Mouse (Mus musculus): ENCODE results near the gene Acad10. TPM values are rescaled to one million over a fixed set of nuclear protein-coding genes. Genes with fewer than 3 reads are reported as not detected.

The Acad10 gene
- polyA plus RNA-seq, 1 experiment from 2014 or later = 1.9 TPM

- ATAC-seq (ENCODE audit: low FRiP score) = no peak
- H3K9ac ChIP-seq = no peak overlapping the region
- 93% methylated on average over 13 of the region's 13 CpGs for whole genome bisulfite sequencing
- no peaks in the 10 kb centered on the region for H3K9me3 ChIP-seq (replicated peaks)
- no peak overlapping the region for H3K4me2 ChIP-seq (replicated peaks)
- H3K27ac ChIP-seq = no peak overlapping the region
- H3K27me3 ChIP-seq = no peaks in the 10 kb centered on the region
- no peak overlapping the region for H3K4me3 ChIP-seq
- H3K4me1 ChIP-seq = no peaks in the 10 kb centered on the region
- peaks cover 34% of the 10 kb centered on the region for H3K36me3 ChIP-seq
Measured at GRCm38 (mm10) chr5:121574145-121574544, 86.2 kb downstream of the Acad10 start.

Other genes starting within 250 kb of the Acad10 start
- 1.4 and 1.8 TPM in 2 replicates for gene Tmem116, start 208.6 kb downstream of the Acad10 start, polyA plus RNA-seq (2016; fragmentation: Nextera tagmentation; extraction: Ambion mirVana)
- gene Erp29, start 208.0 kb downstream of the Acad10 start, polyA plus RNA-seq (2016; fragmentation: Nextera tagmentation; extraction: Ambion mirVana) = 139 and 145 TPM in 2 replicates
- gene Adam1b, start 157.1 kb downstream of the Acad10 start, polyA plus RNA-seq (2016; fragmentation: Nextera tagmentation; extraction: Ambion mirVana) = not detected in 2 replicates
- gene Adam1a, start 115.0 kb downstream of the Acad10 start, polyA plus RNA-seq (2016; fragmentation: Nextera tagmentation; extraction: Ambion mirVana) = 3.2 and 3.8 TPM in 2 replicates
- gene Gm42878, start 115.0 kb downstream of the Acad10 start, polyA plus RNA-seq (2016; fragmentation: Nextera tagmentation; extraction: Ambion mirVana) = not detected in 2 replicates
- 62.8 and 63.0 TPM in 2 replicates for gene Mapkapk5, start 114.6 kb downstream of the Acad10 start, polyA plus RNA-seq (2016; fragmentation: Nextera tagmentation; extraction: Ambion mirVana)
- 133 and 138 TPM in 2 replicates for gene Aldh2, start 66.7 kb downstream of the Acad10 start, polyA plus RNA-seq (2016; fragmentation: Nextera tagmentation; extraction: Ambion mirVana)
- gene Acad12, start 41.6 kb downstream of the Acad10 start, polyA plus RNA-seq (2016; fragmentation: Nextera tagmentation; extraction: Ambion mirVana) = 2.2 and 2.5 TPM in 2 replicates
- gene Brap, start within 50 bp of the Acad10 start, polyA plus RNA-seq (2016; fragmentation: Nextera tagmentation; extraction: Ambion mirVana) = 51.5 and 52.8 TPM in 2 replicates
- 95.3 and 102 TPM in 2 replicates for gene Atxn2, start 50.8 kb upstream of the Acad10 start, polyA plus RNA-seq (2016; fragmentation: Nextera tagmentation; extraction: Ambion mirVana)
- 11.4 and 12.1 TPM in 2 replicates for gene Sh2b3, start 177.1 kb upstream of the Acad10 start, polyA plus RNA-seq (2016; fragmentation: Nextera tagmentation; extraction: Ambion mirVana)
- 48.1 and 50.5 TPM in 2 replicates for gene Pheta1, start 188.5 kb upstream of the Acad10 start, polyA plus RNA-seq (2016; fragmentation: Nextera tagmentation; extraction: Ambion mirVana)

Data from hindbrain, embryonic 12.5 days (tissue).